Mouse (Mus musculus): ENCODE results near the gene Slc2a6.
A peak's percentile ranks its signal among the peaks of the same experiment; 100 is the strongest.

Slc2a6 gene

GRCm38 (mm10) chr2:27027618-27028436, at the start of gene Slc2a6:
TSS of gene Slc2a6 (minus strand) at chr2:27027998.
- peak; percentile 89 for DNase-seq

GRCm38 (mm10) chr2:27075485-27075884, 47.7 kb upstream of the Slc2a6 start:
- peak; percentile 61 to 67 for DNase-seq

- no peak for DNase-seq
Measured at GRCm38 (mm10) chr2:27074804-27075203, 47.0 kb upstream of the Slc2a6 start.

- no peak for DNase-seq
Measured at GRCm38 (mm10) chr2:27073407-27073806, 45.6 kb upstream of the Slc2a6 start.

- no peak for DNase-seq
Measured at GRCm38 (mm10) chr2:27071978-27072377, 44.2 kb upstream of the Slc2a6 start, which contains the start of gene Mymk. TSS of gene Mymk (minus strand) at chr2:27072179.

GRCm38 (mm10) chr2:27071137-27071536, 43.3 kb upstream of the Slc2a6 start:
- no peak for DNase-seq

GRCm38 (mm10) chr2:27070247-27070813, 42.5 kb upstream of the Slc2a6 start:
- DNase-seq, result no peak

- no peak for DNase-seq
Measured at GRCm38 (mm10) chr2:27069646-27070045, 41.8 kb upstream of the Slc2a6 start.

- DNase-seq, result no peak
Measured at GRCm38 (mm10) chr2:27067996-27068395, 40.2 kb upstream of the Slc2a6 start.

- DNase-seq, result no peak
Measured at GRCm38 (mm10) chr2:27067124-27067523, 39.3 kb upstream of the Slc2a6 start.

GRCm38 (mm10) chr2:27059187-27059586, 31.4 kb upstream of the Slc2a6 start:
- DNase-seq, result no peak

- DNase-seq, result no peak
Measured at GRCm38 (mm10) chr2:27058751-27059150, 31.0 kb upstream of the Slc2a6 start.

- DNase-seq, result no peak
Measured at GRCm38 (mm10) chr2:27058251-27058650, 30.5 kb upstream of the Slc2a6 start.

- DNase-seq, result no peak
Measured at GRCm38 (mm10) chr2:27049408-27049807, 21.6 kb upstream of the Slc2a6 start.

- no peak for DNase-seq
Measured at GRCm38 (mm10) chr2:27045979-27046770, 18.4 kb upstream of the Slc2a6 start.

- DNase-seq, result no peak
Measured at GRCm38 (mm10) chr2:27044641-27045040, 16.8 kb upstream of the Slc2a6 start.

GRCm38 (mm10) chr2:27044166-27044565, 16.4 kb upstream of the Slc2a6 start:
- DNase-seq, result no peak

GRCm38 (mm10) chr2:27043461-27043860, 15.7 kb upstream of the Slc2a6 start:
- DNase-seq, result peak; percentile 76 to 79

- DNase-seq, result no peak
Measured at GRCm38 (mm10) chr2:27042131-27042844, 14.5 kb upstream of the Slc2a6 start.

GRCm38 (mm10) chr2:27039286-27039685, 11.5 kb upstream of the Slc2a6 start:
- peak; percentile 23 to 35 for DNase-seq

- peak; percentile 80 to 82 for DNase-seq
Measured at GRCm38 (mm10) chr2:27038596-27038995, 10.8 kb upstream of the Slc2a6 start.

- no peak for DNase-seq
Measured at GRCm38 (mm10) chr2:27037008-27037407, 9.2 kb upstream of the Slc2a6 start.

GRCm38 (mm10) chr2:27036003-27036402, 8.2 kb upstream of the Slc2a6 start:
- no peak for DNase-seq

All from B cell, adult 2 months (primary cell).